Mouse (Mus musculus) embryonic fibroblast, embryonic 13.5 days (primary cell): ENCODE measurements at regions not wholly inside any gene's neighbourhood (a gene's known extent, or its start where the extent isn't known, plus 50 kb on each side); places are given as distances from the start of the nearest gene placed in this dataset.
A peak's percentile ranks its signal among the peaks of the same experiment; 100 is the strongest.

Experiments
- H3K27ac ChIP-seq: 2 replicates; pipeline ENCODE4 v1.5.1; 2012; ENCODE audit warnings: low read length, control low read depth, inconsistent platforms; ENCODE audit not compliant: insufficient read depth
- H3K4me1 ChIP-seq: 2 replicates; pipeline ENCODE4 v1.6.1; 2011; ENCODE audit warnings: low read length; ENCODE audit not compliant: control insufficient read depth, insufficient read depth
- H3K4me3 ChIP-seq: 2 replicates; pipeline ENCODE4 v1.5.1; 2011; ENCODE audit warnings: mild to moderate bottlenecking, control low read depth, low read length; ENCODE audit not compliant: insufficient read depth
- CTCF ChIP-seq: IDR thresholded peaks from 2 replicates; pipeline ENCODE4 v1.5.1; 2011; ENCODE audit warnings: mild to moderate bottlenecking, control low read depth, low read length, moderate library complexity, borderline replicate concordance; ENCODE audit not compliant: insufficient read depth
- POLR2A ChIP-seq: IDR thresholded peaks from 2 replicates; pipeline ENCODE4 v1.6.1; 2011; ENCODE audit warnings: low read depth, mild to moderate bottlenecking, control low read depth, low read length, moderate library complexity

DNA sequence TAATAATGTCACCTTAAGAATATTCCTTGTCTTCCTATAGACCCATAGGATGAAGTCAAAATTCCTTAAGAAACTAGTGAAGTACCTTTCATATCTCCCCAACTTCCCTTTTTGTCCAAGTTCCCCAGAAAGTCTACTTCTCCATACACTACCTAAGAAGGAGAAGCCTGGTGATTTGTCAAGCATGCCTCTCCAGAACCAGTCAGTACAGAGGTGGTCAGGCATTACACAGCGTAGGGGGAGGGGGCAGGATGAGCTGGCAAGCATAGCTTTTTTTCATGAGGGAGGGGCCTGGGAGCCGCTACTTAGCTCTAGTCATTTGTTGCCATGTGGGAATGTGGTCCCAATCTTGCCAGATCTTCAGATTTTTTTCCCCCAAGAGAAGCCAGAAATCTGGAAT is 54.0 kb upstream of the Satb2 start:
- no peak overlapping the region for H3K4me3 ChIP-seq
- H3K27ac ChIP-seq = no peak overlapping the region
- TF ChIP-seq POLR2A (no peak), CTCF (no peak)
- no peaks in the 10 kb centered on the region for H3K4me1 ChIP-seq

DNA sequence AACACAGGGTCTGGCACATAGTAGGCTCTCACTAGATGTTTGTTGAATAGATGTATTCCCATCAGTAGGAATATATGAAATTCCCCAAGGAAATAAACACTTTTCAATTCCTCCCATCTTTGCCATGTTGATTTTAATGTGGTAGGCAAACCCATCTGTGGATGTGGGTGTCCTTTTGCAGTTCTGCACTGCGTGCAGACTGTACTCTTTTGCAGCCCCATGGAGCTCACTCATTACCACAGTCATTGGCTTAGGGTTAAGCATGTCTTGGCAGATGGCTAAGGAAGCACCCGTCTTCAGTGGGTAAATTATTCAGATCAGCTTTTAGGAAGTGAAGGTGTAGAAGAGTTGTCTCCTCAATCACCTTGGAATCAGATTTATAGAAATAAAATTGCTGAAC is 54.8 kb upstream of the Satb2 start:
- TF ChIP-seq CTCF = no peak
- Histone ChIP-seq H3K4me3 (no peak overlapping the region), H3K27ac (no peak overlapping the region), H3K4me1 (no peaks in the 10 kb centered on the region)

DNA sequence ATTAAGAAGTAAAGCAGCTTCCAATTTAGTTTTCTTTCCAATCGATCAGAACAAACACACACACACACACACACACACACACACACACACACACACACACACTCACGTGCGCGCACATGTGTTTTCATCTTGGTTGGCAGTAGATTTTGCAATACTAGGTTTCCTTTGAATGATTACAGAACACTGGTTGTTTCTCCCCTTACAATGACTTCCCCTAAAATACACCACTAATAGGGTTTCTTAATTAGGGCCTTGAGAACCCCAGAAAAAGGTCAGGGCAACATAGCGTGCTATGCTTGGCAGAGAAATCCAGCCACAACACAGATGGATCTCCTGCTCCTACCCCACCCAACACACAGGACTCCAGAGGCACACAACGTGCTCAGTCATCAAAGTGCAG is 56.0 kb upstream of the Satb2 start:
- H3K4me1 ChIP-seq = no peaks in the 10 kb centered on the region
- no peak for TF ChIP-seq POLR2A
- no peak for TF ChIP-seq CTCF

DNA sequence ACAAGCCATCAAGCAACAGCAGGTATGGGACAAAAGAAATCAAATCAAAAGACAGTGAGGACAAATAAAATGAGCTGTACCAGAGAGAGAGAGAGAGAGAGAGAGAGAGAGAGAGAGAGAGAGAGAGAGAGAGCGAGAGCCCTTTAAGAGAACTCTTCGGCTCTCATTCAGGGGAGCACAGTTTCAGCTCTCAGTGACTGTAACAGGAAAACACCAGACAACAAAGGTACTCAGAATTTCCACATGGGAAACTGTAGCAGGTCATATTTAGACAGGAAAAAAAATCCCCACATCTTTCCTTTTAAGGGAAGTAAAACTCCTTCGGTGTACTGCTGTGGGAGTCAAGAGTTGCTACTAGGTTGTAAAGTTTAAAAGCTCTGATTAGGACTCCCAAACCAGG is 57.9 kb upstream of the Satb2 start:
- TF ChIP-seq CTCF = no peak
- TF ChIP-seq POLR2A = no peak
- Histone ChIP-seq H3K4me3 (no peak overlapping the region), H3K27ac (no peak overlapping the region)

More for the DNA sequence above, 56.0 kb upstream of the Satb2 start:
- Histone ChIP-seq H3K27ac (no peak overlapping the region), H3K4me3 (no peak overlapping the region)

DNA sequence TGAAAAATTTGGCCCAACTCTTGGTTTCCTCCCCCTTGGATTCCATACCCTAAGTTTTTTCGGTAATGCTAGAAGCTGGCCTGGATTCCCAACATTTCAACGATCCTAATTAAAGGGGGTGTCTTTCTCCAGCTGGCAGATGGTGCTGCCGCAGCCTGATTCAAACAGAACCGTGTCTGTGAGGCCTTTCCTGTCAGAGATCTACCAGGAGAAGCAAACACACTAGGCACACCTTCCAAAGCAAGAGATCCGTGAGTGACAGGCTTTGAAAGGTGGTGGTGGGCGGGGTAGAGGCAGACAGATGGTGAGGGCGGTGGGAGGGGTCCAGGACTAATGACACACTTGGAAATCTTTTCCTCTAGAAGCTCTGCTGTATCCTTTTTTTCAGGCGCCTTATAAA is 61.8 kb upstream of the Satb2 start:
- Histone ChIP-seq H3K27ac (no peak overlapping the region), H3K4me1 (no peaks in the 10 kb centered on the region), H3K4me3 (no peak overlapping the region)
- no peak for TF ChIP-seq POLR2A
- no peak for TF ChIP-seq CTCF

More for the DNA sequence above, 57.9 kb upstream of the Satb2 start:
- no peaks in the 10 kb centered on the region for H3K4me1 ChIP-seq

DNA sequence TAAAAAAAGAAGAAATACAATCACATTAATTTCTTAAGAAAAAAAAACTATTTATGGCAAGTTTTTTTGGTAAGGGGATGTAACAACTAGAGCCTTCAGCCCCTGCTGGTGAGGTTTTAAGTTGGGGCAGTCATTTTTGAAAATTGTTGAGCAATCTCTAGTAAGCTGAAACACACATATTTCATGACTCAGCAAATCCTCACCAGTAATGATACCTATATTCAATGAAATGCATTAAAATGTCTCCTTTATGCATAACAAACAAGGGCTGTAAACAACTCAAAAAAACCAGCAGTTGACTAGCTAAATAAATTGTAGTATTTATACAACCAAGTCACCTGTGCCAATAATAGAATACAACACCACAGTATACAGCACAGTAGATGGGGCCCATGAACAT is 63.1 kb upstream of the Satb2 start:
- H3K4me3 ChIP-seq = no peak overlapping the region
- no peak overlapping the region for H3K27ac ChIP-seq
- no peak for TF ChIP-seq CTCF
- TF ChIP-seq POLR2A = no peak
- no peaks in the 10 kb centered on the region for H3K4me1 ChIP-seq

DNA sequence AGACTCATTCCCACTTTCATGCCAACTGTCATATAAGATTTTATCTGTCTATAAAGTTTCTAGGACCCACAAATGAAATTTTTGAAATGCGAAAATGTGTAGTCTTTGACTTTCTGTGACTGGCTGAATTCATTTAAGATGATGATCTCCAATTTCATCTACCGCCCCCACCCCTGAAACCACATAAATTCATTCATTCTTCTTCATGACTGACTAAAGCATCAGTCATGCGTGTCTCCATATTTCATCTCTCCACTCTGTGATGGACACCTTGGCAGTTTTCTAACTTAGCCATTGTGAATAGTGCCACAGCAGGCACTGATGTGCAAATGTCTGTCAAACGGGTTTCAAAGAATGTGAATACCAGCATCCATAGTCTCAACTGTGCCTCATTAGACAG is 75.4 kb upstream of the Satb2 start:
- peak overlapping the region; percentile 8; the same call in 1 of the 2 replicates for H3K27ac ChIP-seq
- TF ChIP-seq POLR2A (no peak), CTCF (no peak)
- no peak overlapping the region for H3K4me3 ChIP-seq
- no peaks in the 10 kb centered on the region for H3K4me1 ChIP-seq

DNA sequence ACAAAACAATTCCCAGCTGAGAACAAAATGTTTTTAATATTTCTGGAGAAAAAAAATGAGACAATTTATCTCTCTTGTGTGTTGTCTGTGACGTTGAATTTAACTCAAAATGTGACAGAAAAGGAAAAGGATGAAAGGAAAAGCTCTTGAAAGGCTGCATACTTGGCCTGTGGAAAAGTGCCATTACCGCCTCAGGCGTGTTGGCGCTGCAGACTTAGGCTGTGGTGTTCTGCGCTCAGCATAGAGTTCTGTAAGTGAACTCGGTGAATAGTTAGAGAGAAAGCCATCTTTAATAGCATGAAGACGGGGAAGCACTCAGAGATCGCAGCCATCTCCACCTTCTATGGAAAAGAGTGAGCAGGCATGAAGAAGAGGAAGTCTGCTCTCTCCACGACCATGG is 77.5 kb upstream of the Satb2 start:
- Histone ChIP-seq H3K4me1 (no peaks in the 10 kb centered on the region), H3K4me3 (no peak overlapping the region), H3K27ac (no peak overlapping the region)
- no peak for TF ChIP-seq POLR2A
- no peak for TF ChIP-seq CTCF

DNA sequence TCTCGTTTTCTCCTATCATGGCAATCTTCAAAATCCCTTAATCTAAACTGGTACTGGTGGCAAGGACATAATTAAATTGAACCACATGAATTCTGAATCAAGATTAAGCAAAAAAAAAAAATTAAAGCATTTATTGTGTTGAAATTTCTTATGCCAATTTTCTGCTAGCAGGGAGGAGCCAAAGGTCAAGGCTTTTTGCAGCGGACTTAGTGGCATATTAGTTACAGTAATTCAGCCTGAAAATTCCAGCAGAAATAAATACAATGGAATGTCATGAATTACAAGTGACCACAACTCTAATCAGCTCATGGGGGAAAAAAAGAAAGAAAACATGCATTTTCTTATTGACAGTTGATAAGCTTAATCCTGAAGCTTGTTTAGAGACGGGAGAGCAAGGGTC is 80.8 kb upstream of the Satb2 start:
- H3K27ac ChIP-seq = no peak overlapping the region
- TF ChIP-seq CTCF (no peak), POLR2A (no peak)
- H3K4me1 ChIP-seq = no peaks in the 10 kb centered on the region
- no peak overlapping the region for H3K4me3 ChIP-seq

DNA sequence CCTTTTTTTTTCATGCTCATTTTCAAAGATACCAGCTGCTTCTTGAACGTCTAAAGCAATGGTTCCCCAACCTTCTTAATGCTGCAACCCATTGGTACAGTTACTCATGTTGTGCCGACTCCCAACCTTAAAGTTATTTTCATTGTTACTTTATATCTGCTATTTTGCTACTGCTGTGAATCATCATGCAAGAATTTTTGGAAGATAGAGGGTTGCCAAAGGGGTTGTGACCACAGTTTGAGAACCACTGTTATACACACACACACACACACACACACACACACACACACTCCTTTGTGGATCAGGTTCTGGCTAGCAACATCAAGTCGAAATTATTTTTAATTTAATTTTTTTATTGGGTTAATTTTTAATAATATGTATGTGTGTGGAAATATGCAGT is 96.8 kb upstream of the Satb2 start:
- Histone ChIP-seq H3K27ac (no peak overlapping the region), H3K4me1 (no peaks in the 10 kb centered on the region; the same call in 1 of the 2 replicates), H3K4me3 (no peak overlapping the region)
- TF ChIP-seq CTCF = no peak
- TF ChIP-seq POLR2A = no peak

DNA sequence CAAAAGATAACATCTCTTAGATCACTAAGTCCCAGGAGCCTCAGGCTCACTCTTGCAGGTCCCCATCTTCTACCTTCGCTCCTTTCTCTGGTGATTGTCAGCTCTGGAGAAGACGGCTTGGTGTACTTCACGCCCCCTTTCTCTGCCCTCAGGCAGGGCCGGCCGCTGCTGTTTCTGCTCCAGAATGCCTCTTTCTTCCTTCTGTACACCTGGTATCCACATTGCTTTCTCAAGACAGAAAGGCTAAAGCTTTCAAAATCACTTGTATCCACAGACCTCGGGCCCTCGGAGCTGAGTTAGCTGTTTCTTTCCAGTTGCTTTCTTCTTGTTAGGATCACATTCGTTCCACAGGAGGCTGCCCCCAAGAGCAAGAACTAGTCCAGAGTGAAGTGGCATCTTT is 98.2 kb upstream of the Satb2 start:
- Histone ChIP-seq H3K4me1 (no peaks in the 10 kb centered on the region; the same call in 1 of the 2 replicates), H3K27ac (no peak overlapping the region), H3K4me3 (no peak overlapping the region)
- no peak for TF ChIP-seq POLR2A
- TF ChIP-seq CTCF = no peak
